Mouse (Mus musculus) forebrain, embryonic 10.5 days (tissue): Measurements from ENCODE around the gene Agrn. TPM values are rescaled to one million over a fixed set of nuclear protein-coding genes. Genes with fewer than 3 reads are reported as not detected.

Experiments used
- DNase-seq: peaks from one replicate; pipeline ENCODE4 v3.0.0-alpha.2; 2017; ENCODE audit warnings: low spot score; ENCODE audit errors: extremely low spot score
- H3K27ac ChIP-seq: fragments of 300-500 bp; sonication (generic); 2 replicates; pipeline ENCODE4 v1.5.1; 2016; ENCODE audit warnings: mild to moderate bottlenecking
- H3K27me3 ChIP-seq: fragments of 300-500 bp; sonication (generic); 2 replicates; pipeline ENCODE4 v1.6.1; 2016; ENCODE audit warnings: mild to moderate bottlenecking; ENCODE audit not compliant: poor library complexity, severe bottlenecking
- H3K36me3 ChIP-seq: fragments of 300-500 bp; sonication (generic); replicated peaks from 2 replicates; pipeline ENCODE4 v1.6.1; 2016; ENCODE audit warnings: mild to moderate bottlenecking, moderate library complexity
- H3K4me1 ChIP-seq: fragments of 300-500 bp; sonication (generic); 2 replicates; pipeline ENCODE4 v1.6.1; 2016
- H3K4me3 ChIP-seq: fragments of 300-500 bp; sonication (generic); 2 replicates; pipeline ENCODE4 v1.5.1; 2016; ENCODE audit warnings: mild to moderate bottlenecking, moderate library complexity
- H3K9me3 ChIP-seq: fragments of 300-500 bp; sonication (generic); 2 replicates; pipeline ENCODE4 v1.6.1; 2016; ENCODE audit warnings: mild to moderate bottlenecking, moderate library complexity
- WGBS: fragments of 180-500 bp; shearing (Covaris S2); methylation state at CpG from one replicate; pipeline ENCODE4 v1.1.7; 2016; 5-methylcytosine and 5-hydroxymethylcytosine counted together
- polyA plus RNA-seq: library from polyadenylated mRNA; unstranded; fragments of >200 nt; fragmentation: Nextera tagmentation; extraction: Ambion mirVana; gene quantifications from 2 replicates; pipeline ENCODE4 v1.2.1, GENCODE M21; 2016

Gene Agrn
- polyA plus RNA-seq: 58.3 and 62.0 TPM in 2 replicates

DNA sequence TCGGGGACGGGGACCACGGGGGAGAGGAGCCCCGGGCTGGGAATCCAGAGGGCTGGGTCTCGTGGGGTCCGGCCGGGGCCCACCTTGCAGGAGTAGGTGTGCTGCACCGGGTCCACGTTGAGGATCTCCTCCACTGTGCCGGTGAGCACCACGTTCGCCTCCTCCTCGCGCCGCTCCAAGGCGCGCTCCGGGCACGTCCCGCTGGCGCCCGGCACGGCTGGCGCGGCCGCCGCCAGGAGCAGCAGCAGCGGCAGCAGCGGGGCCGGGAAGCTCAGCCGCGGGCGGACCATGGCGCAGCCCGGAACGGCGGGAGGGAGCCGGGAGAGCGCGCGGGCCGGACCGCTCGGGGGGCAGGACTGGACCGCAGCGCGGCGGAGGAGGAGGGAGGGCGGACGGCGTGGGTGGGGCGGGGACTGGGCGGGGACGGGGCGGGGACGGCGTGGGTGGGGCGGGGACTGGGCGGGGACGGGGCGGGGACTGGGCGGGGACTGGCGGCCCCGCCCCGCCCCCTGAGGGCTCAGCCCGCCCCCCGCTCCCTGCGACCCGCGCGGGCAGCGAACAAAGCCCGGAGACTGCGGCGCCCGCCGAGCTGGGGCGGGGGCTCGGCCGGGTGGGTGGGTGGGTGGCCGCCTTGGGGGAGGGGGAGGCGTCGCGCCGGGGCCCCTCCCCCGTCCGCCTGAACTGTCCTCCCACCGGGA lies at the start of gene Agrn:
TSS of gene Agrn (minus strand) at position 358 of the 698 bp plus-strand sequence.
- Histone ChIP-seq H3K4me3 (peak within 1 kb of the TSS; percentile 92), H3K27ac (peak within 1 kb of the TSS; percentile 96), H3K9me3 (no peaks in the 10 kb centered on the region), H3K36me3 (peaks cover 32% of the 10 kb centered on the region), H3K27me3 (peaks cover 4% of the 10 kb centered on the region), H3K4me1 (peaks cover 62% of the 10 kb centered on the region)
- DNase-seq: no peak
- WGBS: under 1% methylated on average over 51 of the region's 88 CpGs

DNA sequence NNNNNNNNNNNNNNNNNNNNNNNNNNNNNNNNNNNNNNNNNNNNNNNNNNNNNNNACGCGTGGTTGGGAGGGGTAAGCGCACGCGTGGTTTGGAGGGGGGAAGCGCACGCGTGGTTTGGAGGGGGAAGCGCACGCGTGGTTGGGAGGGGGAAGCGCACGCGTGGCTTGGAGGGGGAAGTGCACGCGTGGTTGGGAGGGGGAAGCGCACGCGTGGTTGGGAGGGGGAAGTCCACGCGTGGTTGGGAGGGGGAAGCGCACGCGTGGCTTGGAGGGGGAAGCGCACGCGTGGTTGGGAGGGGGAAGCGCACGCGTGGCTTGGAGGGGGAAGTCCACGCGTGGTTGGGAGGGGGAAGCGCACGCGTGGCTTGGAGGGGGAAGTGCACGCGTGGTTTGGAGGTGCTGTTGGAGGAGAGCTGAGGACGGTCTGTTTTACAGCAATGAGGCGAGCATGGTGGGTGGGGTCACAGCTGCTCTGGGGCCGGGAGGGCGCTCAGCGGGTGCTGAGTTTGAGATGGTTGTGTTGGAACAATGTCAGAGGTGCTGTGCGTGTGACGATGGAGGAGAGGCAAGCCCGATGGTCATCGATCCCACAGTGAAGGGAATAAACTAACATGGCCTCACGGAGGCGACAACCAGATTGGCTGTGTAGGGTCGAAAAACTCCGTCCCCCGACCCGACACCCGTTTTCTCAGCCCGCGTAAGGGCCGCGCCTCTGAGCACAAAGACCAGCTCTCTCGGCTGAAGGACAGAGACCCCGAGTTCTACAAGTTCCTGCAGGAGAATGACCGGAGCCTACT lies 39.6 kb upstream of the Agrn start:
- H3K4me3 ChIP-seq: peak overlapping the region; percentile 93
- DNase-seq: no peak
- peaks cover 28% of the 10 kb centered on the region for H3K4me1 ChIP-seq
- H3K27me3 ChIP-seq: no peaks in the 10 kb centered on the region
- peaks cover 67% of the 10 kb centered on the region for H3K36me3 ChIP-seq
- no peaks in the 10 kb centered on the region for H3K9me3 ChIP-seq
- WGBS: 28% methylated on average over 58 of the region's 60 CpGs
- peak overlapping the region; percentile 93 for H3K27ac ChIP-seq

GRCm38 (mm10) chr4:156235808-156236533 lies 38.7 kb upstream of the Agrn start, which contains the start of gene Noc2l:
TSS of gene Noc2l (plus strand) at chr4:156236010.
- peak; percentile 95 for DNase-seq
- H3K36me3 ChIP-seq: peaks cover 67% of the 10 kb centered on the region
- H3K27ac ChIP-seq: peak within 1 kb of the TSS; percentile 93
- H3K4me3 ChIP-seq: peak within 1 kb of the TSS; percentile 93
- under 1% methylated on average over 89 of the region's 90 CpGs for WGBS
- H3K27me3 ChIP-seq: no peaks in the 10 kb centered on the region
- H3K9me3 ChIP-seq: no peaks in the 10 kb centered on the region
- peaks cover 28% of the 10 kb centered on the region for H3K4me1 ChIP-seq

- H3K4me1 ChIP-seq: peaks cover 28% of the 10 kb centered on the region
- peaks cover 67% of the 10 kb centered on the region for H3K36me3 ChIP-seq
- H3K9me3 ChIP-seq: no peaks in the 10 kb centered on the region
- no peak for DNase-seq
- 3% methylated on average over 15 of the region's 15 CpGs for WGBS
- peak overlapping the region; percentile 93 for H3K27ac ChIP-seq
- H3K27me3 ChIP-seq: no peaks in the 10 kb centered on the region
- H3K4me3 ChIP-seq: peak overlapping the region; percentile 93
These were observed 38.1 kb upstream of the Agrn start for GRCm38 (mm10) chr4:156235360-156235770.

GRCm38 (mm10) chr4:156234701-156235213 lies 37.5 kb upstream of the Agrn start, which contains the start of gene Plekhn1:
TSS of gene Plekhn1 (minus strand) at chr4:156234857.
- H3K4me1 ChIP-seq: peaks cover 28% of the 10 kb centered on the region
- H3K27me3 ChIP-seq: no peaks in the 10 kb centered on the region
- peak; percentile 81 for DNase-seq
- peak within 1 kb of the TSS; percentile 93 for H3K27ac ChIP-seq
- peak within 1 kb of the TSS; percentile 93 for H3K4me3 ChIP-seq
- no peaks in the 10 kb centered on the region for H3K9me3 ChIP-seq
- H3K36me3 ChIP-seq: peaks cover 67% of the 10 kb centered on the region
- 0% methylated on average over 48 of the region's 48 CpGs for WGBS

DNA sequence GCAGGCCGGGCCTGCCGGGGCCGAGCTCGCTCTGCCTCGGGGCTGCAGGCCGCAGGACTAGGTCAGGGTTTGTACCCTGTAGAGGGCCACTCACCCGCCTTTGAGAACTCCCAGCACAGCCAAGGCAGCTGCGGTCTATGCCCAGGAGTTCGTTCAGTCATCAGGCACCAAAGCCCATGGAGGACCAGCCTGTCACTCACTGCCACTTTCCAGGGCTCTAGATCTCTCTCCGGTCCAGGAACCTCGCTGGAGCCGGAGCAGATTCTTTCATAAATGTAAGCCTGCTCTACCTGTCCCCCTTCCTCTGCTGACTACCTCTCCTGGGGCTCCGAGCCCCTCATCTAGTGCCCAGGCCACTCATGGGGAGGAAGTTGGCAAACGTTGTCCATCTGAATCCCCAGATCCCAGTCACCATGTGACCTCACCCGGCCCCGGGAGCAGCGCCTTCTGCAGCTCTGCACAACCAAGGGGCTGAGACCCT lies 36.8 kb upstream of the Agrn start:
- Histone ChIP-seq H3K4me1 (peaks cover 28% of the 10 kb centered on the region), H3K4me3 (peak overlapping the region; percentile 74), H3K9me3 (no peaks in the 10 kb centered on the region), H3K27ac (peak overlapping the region; percentile 92), H3K36me3 (peaks cover 67% of the 10 kb centered on the region), H3K27me3 (no peaks in the 10 kb centered on the region)
- DNase-seq: peak; percentile 56
- 4% methylated on average over 17 of the region's 17 CpGs for WGBS

- peaks cover 46% of the 10 kb centered on the region for H3K36me3 ChIP-seq
- no peak overlapping the region for H3K27ac ChIP-seq
- 0 out of 2 replicates have a peak overlapping the region, but pooled peaks have one; percentile 12 for H3K4me3 ChIP-seq
These were observed 31.2 kb upstream of the Agrn start for GRCm38 (mm10) chr4:156228393-156229024.

DNA sequence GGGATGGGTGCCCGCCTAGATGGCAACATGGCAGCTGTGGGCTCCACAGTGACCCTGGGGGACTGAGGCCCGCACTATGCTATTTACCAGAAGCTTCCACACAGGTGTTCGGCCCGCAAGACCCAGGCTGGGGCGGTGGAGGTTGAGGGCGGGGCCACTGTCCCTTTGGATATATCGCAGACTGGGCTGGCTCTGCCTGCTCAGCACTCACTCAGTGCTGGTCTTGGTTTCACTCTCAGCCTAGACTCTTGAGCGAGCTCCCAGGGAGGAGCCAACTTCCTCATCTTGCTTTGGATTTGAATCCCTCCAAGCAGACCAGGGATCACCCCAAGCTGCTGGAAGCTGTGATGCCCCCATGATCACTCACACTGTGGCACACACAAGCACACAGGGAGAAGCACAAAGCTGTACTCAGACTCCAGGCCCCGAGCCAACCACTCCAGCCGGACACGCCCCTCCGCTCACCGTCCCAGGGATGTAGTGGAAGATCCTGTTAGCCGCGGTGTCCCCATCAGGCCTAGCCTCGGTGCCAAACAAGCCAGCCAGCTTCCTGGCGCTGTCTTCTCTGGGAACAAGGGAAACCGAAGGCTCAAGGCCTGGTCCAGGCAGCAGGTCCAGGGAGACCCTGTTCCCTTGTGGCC lies 30.6 kb upstream of the Agrn start:
- no peaks in the 10 kb centered on the region for H3K27me3 ChIP-seq
- WGBS: 38% methylated on average over 18 of the region's 18 CpGs
- no peak overlapping the region for H3K27ac ChIP-seq
- DNase-seq: no peak
- H3K4me1 ChIP-seq: peaks cover 12% of the 10 kb centered on the region
- no peaks in the 10 kb centered on the region for H3K9me3 ChIP-seq
- H3K36me3 ChIP-seq: peaks cover 40% of the 10 kb centered on the region
- H3K4me3 ChIP-seq: 0 out of 2 replicates have a peak overlapping the region, but pooled peaks have one; percentile 12

More at GRCm38 (mm10) chr4:156228393-156229024, 31.2 kb upstream of the Agrn start:
- 22% methylated on average over 12 of the region's 12 CpGs for WGBS
- Histone ChIP-seq H3K27me3 (no peaks in the 10 kb centered on the region), H3K9me3 (no peaks in the 10 kb centered on the region), H3K4me1 (peaks cover 18% of the 10 kb centered on the region)
- DNase-seq: no peak

GRCm38 (mm10) chr4:156224276-156224675 lies 27.0 kb upstream of the Agrn start:
- H3K9me3 ChIP-seq: no peaks in the 10 kb centered on the region
- H3K4me1 ChIP-seq: peaks cover 12% of the 10 kb centered on the region
- H3K27ac ChIP-seq: no peak overlapping the region
- peaks cover 10% of the 10 kb centered on the region for H3K36me3 ChIP-seq
- no peaks in the 10 kb centered on the region for H3K27me3 ChIP-seq
- no peak overlapping the region for H3K4me3 ChIP-seq
- 83% methylated on average over 2 of the region's 2 CpGs for WGBS
- DNase-seq: no peak

DNA sequence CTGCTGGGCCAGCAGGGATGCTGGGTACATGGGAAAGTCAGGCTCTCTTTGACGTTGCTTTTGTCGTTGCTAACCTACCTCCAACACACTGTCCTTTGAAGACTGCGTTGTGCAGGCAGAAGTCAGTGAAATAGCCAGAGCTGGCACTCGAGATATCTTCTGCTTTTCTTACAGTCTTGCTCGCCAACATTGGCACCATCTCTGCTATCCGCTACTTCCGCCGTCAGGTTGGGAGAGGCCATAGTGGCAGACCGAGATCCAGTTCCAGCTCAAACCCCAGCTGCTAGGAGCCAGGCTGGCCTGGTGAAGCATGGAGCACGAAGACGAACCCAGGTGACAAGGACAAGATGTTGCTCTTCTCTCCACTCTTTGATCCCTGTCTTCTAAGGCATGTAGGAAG lies 22.6 kb upstream of the Agrn start:
- DNase-seq: no peak
- H3K27ac ChIP-seq: no peak overlapping the region
- H3K9me3 ChIP-seq: no peaks in the 10 kb centered on the region
- no peaks in the 10 kb centered on the region for H3K4me1 ChIP-seq
- H3K4me3 ChIP-seq: no peak overlapping the region
- no peaks in the 10 kb centered on the region for H3K27me3 ChIP-seq
- 0 out of 2 replicates have a peak, but pooled peaks cover 6% of the 10 kb centered on the region for H3K36me3 ChIP-seq
- WGBS: 92% methylated on average over 11 of the region's 11 CpGs

- no peaks in the 10 kb centered on the region for H3K4me1 ChIP-seq
- WGBS: 90% methylated on average over 16 of the region's 16 CpGs
- no peak for DNase-seq
- H3K27ac ChIP-seq: no peak overlapping the region
- H3K36me3 ChIP-seq: 0 out of 2 replicates have a peak, but pooled peaks cover 9% of the 10 kb centered on the region
- H3K9me3 ChIP-seq: no peaks in the 10 kb centered on the region
- H3K4me3 ChIP-seq: no peak overlapping the region
- H3K27me3 ChIP-seq: no peaks in the 10 kb centered on the region
These were observed 20.6 kb upstream of the Agrn start for GRCm38 (mm10) chr4:156217838-156218237.
